Mouse (Mus musculus) embryonic facial prominence, embryonic 13.5 days (tissue): ENCODE measurements around the gene Cyb561d2. TPM values are rescaled to one million over a fixed set of nuclear protein-coding genes. Genes with fewer than 3 reads are reported as not detected.
"Not testable (repeated sequence)": the region's sequence is repeated elsewhere in the genome, so short reads cannot be mapped to it uniquely, and the experiment has no call there.

ENCODE experiments used
- ATAC-seq: fragments of 200-750 bp; cut with Nextera tagmentation; 2 replicates; pipeline ENCODE4 v1.8.0; 2017; ENCODE audit warnings: low read depth; ENCODE audit not compliant: insufficient number of reproducible peaks, insufficient read depth, low FRiP score, low TSS enrichment
- H3K27ac ChIP-seq: fragments of 300-500 bp; sonication (generic); 2 replicates; pipeline ENCODE4 v1.5.1; 2015; ENCODE audit warnings: moderate library complexity, mild to moderate bottlenecking, inconsistent platforms
- H3K27me3 ChIP-seq: fragments of 300-500 bp; sonication (generic); 2 replicates; pipeline ENCODE4 v1.6.1; 2015; ENCODE audit warnings: mild to moderate bottlenecking, inconsistent platforms
- H3K36me3 ChIP-seq: fragments of 300-500 bp; sonication (generic); 2 replicates; pipeline ENCODE4 v1.6.1; 2015; ENCODE audit warnings: mild to moderate bottlenecking, inconsistent platforms
- H3K4me1 ChIP-seq: fragments of 300-500 bp; sonication (generic); 2 replicates; pipeline ENCODE4 v1.6.1; 2015; ENCODE audit warnings: inconsistent platforms
- H3K4me2 ChIP-seq: fragments of 300-500 bp; sonication (generic); 2 replicates; pipeline ENCODE4 v1.6.1; 2015; ENCODE audit warnings: moderate library complexity, mild to moderate bottlenecking, inconsistent platforms
- H3K4me3 ChIP-seq: fragments of 300-500 bp; sonication (generic); 2 replicates; pipeline ENCODE4 v1.5.1; 2015; ENCODE audit warnings: mild to moderate bottlenecking, inconsistent platforms
- H3K9ac ChIP-seq: fragments of 300-500 bp; sonication (generic); 2 replicates; pipeline ENCODE4 v1.6.1; 2015; ENCODE audit warnings: mild to moderate bottlenecking, inconsistent platforms
- H3K9me3 ChIP-seq: fragments of 300-500 bp; sonication (generic); 2 replicates; pipeline ENCODE4 v1.6.1; 2016; ENCODE audit warnings: inconsistent platforms
- WGBS: fragments of 180-500 bp; shearing (Covaris S2); methylation state at CpG from one replicate; pipeline ENCODE4 v1.1.7; 2015; ENCODE audit warnings: mixed read lengths; 5-methylcytosine and 5-hydroxymethylcytosine counted together
- polyA plus RNA-seq: library from polyadenylated mRNA; unstranded; fragments of >200 nt; fragmentation: Nextera tagmentation; extraction: Ambion mirVana; gene quantifications from 2 replicates; pipeline ENCODE4 v1.2.1, GENCODE M21; 2015

The Cyb561d2 gene
- polyA plus RNA-seq, 1 experiment from 2014 or later = 26.1 TPM

- peak within 1 kb of the TSS; percentile 93 for H3K4me2 ChIP-seq
- H3K9me3 ChIP-seq = no peaks in the 10 kb centered on the region
- peaks cover 20% of the 10 kb centered on the region for H3K36me3 ChIP-seq
- H3K4me1 ChIP-seq = peaks cover 54% of the 10 kb centered on the region
- under 1% methylated on average over 32 of the region's 32 CpGs for WGBS
- peak within 1 kb of the TSS; percentile 96 for H3K27ac ChIP-seq
- peak within 1 kb of the TSS; percentile 59 for H3K4me3 ChIP-seq
- peak; percentile 61 for ATAC-seq
- H3K27me3 ChIP-seq = no peaks in the 10 kb centered on the region
- peak within 1 kb of the TSS; percentile 83 for H3K9ac ChIP-seq
Observed at GRCm38 (mm10) chr9:107580501-107581317, 38.7 kb upstream of the Cyb561d2 start, which contains the start of gene Hyal3. TSS of gene Hyal3 (plus strand) at chr9:107580818.

GRCm38 (mm10) chr9:107579023-107579900 lies 37.3 kb upstream of the Cyb561d2 start:
- Histone ChIP-seq H3K4me3 (0 out of 2 replicates have a peak overlapping the region, but pooled peaks have one; percentile 6), H3K4me1 (peaks cover 54% of the 10 kb centered on the region), H3K9me3 (no peaks in the 10 kb centered on the region), H3K27ac (peak overlapping the region; percentile 96; the same call in 1 of the 2 replicates), H3K4me2 (peak overlapping the region; percentile 93), H3K27me3 (no peaks in the 10 kb centered on the region), H3K36me3 (peaks cover 25% of the 10 kb centered on the region), H3K9ac (peak overlapping the region; percentile 83)
- no peak for ATAC-seq
- WGBS = 95% methylated on average over 14 of the region's 14 CpGs

GRCm38 (mm10) chr9:107578587-107578986 lies 36.6 kb upstream of the Cyb561d2 start, which contains the start of gene Naa80:
TSS of gene Naa80 (plus strand) at chr9:107578887.
- Histone ChIP-seq H3K9me3 (no peaks in the 10 kb centered on the region), H3K9ac (peak within 1 kb of the TSS; percentile 83), H3K27ac (peak within 1 kb of the TSS; percentile 96; the same call in 1 of the 2 replicates), H3K4me3 (0 out of 2 replicates have a peak within 1 kb of the TSS, but pooled peaks have one; percentile 6), H3K36me3 (peaks cover 22% of the 10 kb centered on the region), H3K4me1 (peaks cover 54% of the 10 kb centered on the region), H3K27me3 (no peaks in the 10 kb centered on the region), H3K4me2 (peak within 1 kb of the TSS; percentile 93)
- 76% methylated on average over 3 of the region's 3 CpGs for WGBS
- ATAC-seq = no peak

GRCm38 (mm10) chr9:107577871-107578270 lies 35.9 kb upstream of the Cyb561d2 start:
- Histone ChIP-seq H3K4me3 (no peak overlapping the region), H3K36me3 (peaks cover 22% of the 10 kb centered on the region), H3K4me1 (peaks cover 54% of the 10 kb centered on the region), H3K27ac (no peak overlapping the region), H3K4me2 (peak overlapping the region; percentile 64), H3K9me3 (no peaks in the 10 kb centered on the region), H3K27me3 (no peaks in the 10 kb centered on the region), H3K9ac (no peak overlapping the region)
- ATAC-seq = no peak
- 89% methylated on average over 10 of the region's 10 CpGs for WGBS

GRCm38 (mm10) chr9:107576357-107577107 lies 34.5 kb upstream of the Cyb561d2 start, which contains the start of gene Hyal1:
TSS of gene Hyal1 (plus strand) at chr9:107576927.
- ATAC-seq = peak; percentile 66
- Histone ChIP-seq H3K9ac (peak within 1 kb of the TSS; percentile 72), H3K4me2 (peak within 1 kb of the TSS; percentile 64), H3K36me3 (peaks cover 30% of the 10 kb centered on the region), H3K27me3 (no peaks in the 10 kb centered on the region), H3K4me1 (peaks cover 55% of the 10 kb centered on the region), H3K27ac (peak within 1 kb of the TSS; percentile 83), H3K9me3 (no peaks in the 10 kb centered on the region), H3K4me3 (peak within 1 kb of the TSS; percentile 47)
- 16% methylated on average over 16 of the region's 16 CpGs for WGBS

- WGBS = 72% methylated on average over 14 of the region's 14 CpGs
- Histone ChIP-seq H3K27me3 (no peaks in the 10 kb centered on the region), H3K9ac (peak overlapping the region; percentile 72; the same call in 1 of the 2 replicates), H3K9me3 (no peaks in the 10 kb centered on the region), H3K4me1 (peaks cover 58% of the 10 kb centered on the region), H3K36me3 (peaks cover 38% of the 10 kb centered on the region), H3K27ac (peak overlapping the region; percentile 83), H3K4me3 (no peak overlapping the region), H3K4me2 (peak overlapping the region; percentile 64)
- ATAC-seq = no peak
Observed at GRCm38 (mm10) chr9:107575579-107576356, 33.8 kb upstream of the Cyb561d2 start.

- not testable (repeated sequence) for H3K4me3 ChIP-seq, H3K9me3 ChIP-seq, H3K27me3 ChIP-seq, ATAC-seq, H3K9ac ChIP-seq, H3K27ac ChIP-seq, H3K4me2 ChIP-seq
- H3K36me3 ChIP-seq = peaks cover 42% of the 10 kb centered on the region
- WGBS = 85% methylated on average over 6 of the region's 6 CpGs
- H3K4me1 ChIP-seq = peaks cover 52% of the 10 kb centered on the region
Observed at GRCm38 (mm10) chr9:107573774-107574173, 31.8 kb upstream of the Cyb561d2 start.

- Histone ChIP-seq H3K27ac (no peak overlapping the region), H3K36me3 (peaks cover 42% of the 10 kb centered on the region), H3K4me2 (no peak overlapping the region), H3K4me3 (0 out of 2 replicates have a peak overlapping the region, but pooled peaks have one; percentile 4), H3K9ac (0 out of 2 replicates have a peak overlapping the region, but pooled peaks have one; percentile 40), H3K4me1 (peaks cover 50% of the 10 kb centered on the region), H3K27me3 (no peaks in the 10 kb centered on the region), H3K9me3 (no peaks in the 10 kb centered on the region)
- 91% methylated on average over 2 of the region's 2 CpGs for WGBS
- ATAC-seq = no peak
Observed at GRCm38 (mm10) chr9:107572327-107572662, 30.3 kb upstream of the Cyb561d2 start.

- peaks cover 42% of the 10 kb centered on the region for H3K36me3 ChIP-seq
- peaks cover 50% of the 10 kb centered on the region for H3K4me1 ChIP-seq
- H3K9ac ChIP-seq = 0 out of 2 replicates have a peak overlapping the region, but pooled peaks have one; percentile 40
- peak overlapping the region; percentile 88 for H3K4me2 ChIP-seq
- 95% methylated on average over 22 of the region's 22 CpGs for WGBS
- ATAC-seq = no peak
- H3K4me3 ChIP-seq = peak overlapping the region; percentile 83; the same call in 1 of the 2 replicates
- no peaks in the 10 kb centered on the region for H3K9me3 ChIP-seq
- no peaks in the 10 kb centered on the region for H3K27me3 ChIP-seq
- H3K27ac ChIP-seq = no peak overlapping the region
Observed at GRCm38 (mm10) chr9:107571534-107572326, 29.7 kb upstream of the Cyb561d2 start.
